Mouse (Mus musculus): Measurements from ENCODE around the gene Cit.

DNA sequence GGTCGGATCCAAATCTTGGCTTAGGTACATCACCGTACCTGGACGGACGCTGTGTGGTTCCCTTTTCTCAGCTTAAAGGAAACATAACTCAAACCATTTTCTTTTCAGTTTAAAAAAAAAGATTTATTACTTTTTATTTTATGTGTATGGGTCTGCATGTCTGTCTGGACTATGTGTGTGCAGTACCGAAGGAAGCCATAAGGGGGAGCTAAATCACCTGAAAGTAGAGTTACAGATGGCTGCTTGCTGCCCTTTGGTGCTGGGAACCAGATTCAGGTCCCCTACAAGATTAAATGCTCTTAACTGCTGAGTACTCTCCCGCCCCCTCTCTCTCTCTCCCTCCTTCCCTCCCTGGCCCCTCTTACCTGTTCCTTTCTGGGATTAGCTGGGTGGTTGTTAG is 112.1 kb downstream of the Cit start:
- no peak for TF ChIP-seq POLR2A (IDR thresholded peaks at IDR 0.05; ENCODE audit: insufficient read depth, low read depth, low read length)
- peak; percentile 34 for TF ChIP-seq CTCF (IDR thresholded peaks at IDR 0.05)
- no peak for TF ChIP-seq EP300 (IDR thresholded peaks at IDR 0.05; ENCODE audit: insufficient read depth, low read depth, low read length)

All from heart, adult 2 months (tissue).